Mouse (Mus musculus): Measurements from ENCODE around the gene Mllt1. TPM values are rescaled to one million over a fixed set of nuclear protein-coding genes. Genes with fewer than 3 reads are reported as not detected.

The Mllt1 gene
- total and polyA plus RNA-seq, 3 experiments: 17.1 to 40.4 (median 20.3) TPM

- dilution Hi-C loops (cut with MboI; ENCODE audit: extremely low pct_ligation_motif_present, extremely low pct_unique_long_range_greater_than_20kb, low sequenced_read_pairs): no loop called here
- no peaks in the 10 kb centered on the region for H3K9me3 ChIP-seq (replicated peaks; ENCODE audit: low read length)
- in situ Hi-C loops (cut with MboI; ENCODE audit: low pct_ligation_motif_present, low pct_unique_long_range_greater_than_20kb, low sequenced_read_pairs): no loop called here
- TF ChIP-seq ZKSCAN1 (IDR thresholded peaks at IDR 0.05; ENCODE audit: borderline replicate concordance, low read depth, low read length): no peak
- no peak for TF ChIP-seq KAT2A (IDR thresholded peaks at IDR 0.05; ENCODE audit: insufficient replicate concordance, low read length)
- no peak for TF ChIP-seq GABPA (IDR thresholded peaks at IDR 0.05; ENCODE audit: insufficient replicate concordance, low read depth, low read length)
- TF ChIP-seq MXI1 (IDR thresholded peaks at IDR 0.05; ENCODE audit: low read depth, low read length): no peak
- TF ChIP-seq EP300 (IDR thresholded peaks at IDR 0.05; ENCODE audit: low read length): no peak
- no peak for TF ChIP-seq BHLHE40 (IDR thresholded peaks at IDR 0.05; ENCODE audit: low read depth, low read length)
- no peak for TF ChIP-seq USF1 (IDR thresholded peaks at IDR 0.05; ENCODE audit: low read depth, low read length)
- H3K27ac ChIP-seq (ENCODE audit: insufficient read depth, low read depth): no peak overlapping the region
- no peak overlapping the region for H3K9ac ChIP-seq (ENCODE audit: insufficient read depth, low read depth)
- no peak overlapping the region for H3K4me3 ChIP-seq (replicated peaks in 1 of 3; ENCODE audit: low read depth in 2 of 3, low read length in 2 of 3, poor library complexity in 1 of 3)
- H3K27me3 ChIP-seq (replicated peaks): no peaks in the 10 kb centered on the region
- no peak overlapping the region for H3K4me2 ChIP-seq (ENCODE audit: insufficient read depth, low read depth, poor library complexity, severe bottlenecking)
- H3K79me2 ChIP-seq (replicated peaks; ENCODE audit: control insufficient read depth, extremely low read depth, insufficient read depth, poor library complexity, severe bottlenecking): peaks cover 46% of the 10 kb centered on the region
- H3K4me1 ChIP-seq (ENCODE audit: control insufficient read depth in 1 of 2, insufficient read depth in 2 of 2): peaks cover 23 to 62% of the 10 kb centered on the region in 2 experiments
- peaks cover 22 to 86% of the 10 kb centered on the region in 2 experiments for H3K36me3 ChIP-seq (replicated peaks in 1 of 2; ENCODE audit: control insufficient read depth in 1 of 2, insufficient read depth in 1 of 2, low read length in 1 of 2)
- DNase-seq (ENCODE audit: extremely low read depth): no peak
These were observed 6.1 kb downstream of the Mllt1 start for GRCm38 (mm10) chr17:56929101-56929500.

GRCm38 (mm10) chr17:56925998-56926397 is 9.2 kb downstream of the Mllt1 start:
- dilution Hi-C loops (cut with MboI; ENCODE audit: extremely low pct_ligation_motif_present, extremely low pct_unique_long_range_greater_than_20kb, low sequenced_read_pairs): no loop called here
- Histone ChIP-seq H3K36me3 (replicated peaks in 1 of 2; ENCODE audit: control insufficient read depth in 1 of 2, insufficient read depth in 1 of 2, low read length in 1 of 2) (peaks cover 30 to 82% of the 10 kb centered on the region in 2 experiments), H3K79me2 (replicated peaks; ENCODE audit: control insufficient read depth, extremely low read depth, insufficient read depth, poor library complexity, severe bottlenecking) (peaks cover 16% of the 10 kb centered on the region), H3K4me2 (ENCODE audit: insufficient read depth, low read depth, poor library complexity, severe bottlenecking) (no peak overlapping the region), H3K27me3 (replicated peaks) (no peaks in the 10 kb centered on the region), H3K4me1 (ENCODE audit: control insufficient read depth in 1 of 2, insufficient read depth in 2 of 2) (peaks cover 12 to 31% of the 10 kb centered on the region in 2 experiments), H3K9ac (ENCODE audit: insufficient read depth, low read depth) (no peak overlapping the region), H3K9me3 (replicated peaks; ENCODE audit: low read length) (no peaks in the 10 kb centered on the region), H3K27ac (ENCODE audit: insufficient read depth, low read depth) (no peak overlapping the region), H3K4me3 (replicated peaks in 1 of 3; ENCODE audit: low read depth in 2 of 3, low read length in 2 of 3, poor library complexity in 1 of 3) (no peak overlapping the region)
- no peak for TF ChIP-seq NRF1 (IDR thresholded peaks at IDR 0.05; ENCODE audit: low read depth, low read length)
- TF ChIP-seq POLR2A (IDR thresholded peaks at IDR 0.05; ENCODE audit: low read depth, low read length): no peak
- no peak for TF ChIP-seq ETS1 (conservative IDR thresholded peaks at IDR 0.05; ENCODE audit: low read depth, low read length)
- no peak for TF ChIP-seq BHLHE40 (IDR thresholded peaks at IDR 0.05; ENCODE audit: low read depth, low read length)
- TF ChIP-seq POLR2AphosphoS2 (IDR thresholded peaks at IDR 0.05; ENCODE audit: low read depth, low read length): no peak
- no peak for TF ChIP-seq ZKSCAN1 (IDR thresholded peaks at IDR 0.05; ENCODE audit: borderline replicate concordance, low read depth, low read length)
- no peak for TF ChIP-seq MXI1 (IDR thresholded peaks at IDR 0.05; ENCODE audit: low read depth, low read length)
- TF ChIP-seq TCF12 (IDR thresholded peaks at IDR 0.05; ENCODE audit: low read depth, low read length): no peak
- TF ChIP-seq MAX (IDR thresholded peaks at IDR 0.05; ENCODE audit: low read length): no peak
- TF ChIP-seq ZC3H11A (IDR thresholded peaks at IDR 0.05; ENCODE audit: low read depth, low read length): no peak
- TF ChIP-seq EP300 (IDR thresholded peaks at IDR 0.05; ENCODE audit: low read length): no peak
- no peak for TF ChIP-seq USF1 (IDR thresholded peaks at IDR 0.05; ENCODE audit: low read depth, low read length)
- TF ChIP-seq MEF2A (IDR thresholded peaks at IDR 0.05; ENCODE audit: borderline replicate concordance, low read depth, low read length): no peak
- no peak for TF ChIP-seq USF2 (conservative IDR thresholded peaks at IDR 0.05; ENCODE audit: low read depth, low read length)
- DNase-seq (ENCODE audit: extremely low read depth): no peak
- in situ Hi-C loops (cut with MboI; ENCODE audit: low pct_ligation_motif_present, low pct_unique_long_range_greater_than_20kb, low sequenced_read_pairs): no loop called here
